Mouse (Mus musculus): ENCODE data around the gene Exosc3. TPM values are rescaled to one million over a fixed set of nuclear protein-coding genes. Genes with fewer than 3 reads are reported as not detected.

Gene Exosc3
- 23.1 and 25.6 TPM in 2 replicates for polyA plus RNA-seq (2021; fragmentation: Nextera tagmentation)
- long read RNA-seq, experiment 1, transcript Exosc3-201 (4 exons, 1,077 nt): major isoform, 16 of 16 reads
- long read RNA-seq, experiment 1, partial matches to known transcripts: 0 of 16 reads
- long read RNA-seq, experiment 1, other reads (novel, unspliced or antisense): 0 of 16 reads
- long read RNA-seq, experiment 2, transcript Exosc3-201 (4 exons, 1,077 nt): major isoform, 14 of 21 reads
- long read RNA-seq, experiment 2, partial matches to known transcripts: 2 of 21 reads
- long read RNA-seq, experiment 2, other reads (novel, unspliced or antisense): 5 of 21 reads

DNA sequence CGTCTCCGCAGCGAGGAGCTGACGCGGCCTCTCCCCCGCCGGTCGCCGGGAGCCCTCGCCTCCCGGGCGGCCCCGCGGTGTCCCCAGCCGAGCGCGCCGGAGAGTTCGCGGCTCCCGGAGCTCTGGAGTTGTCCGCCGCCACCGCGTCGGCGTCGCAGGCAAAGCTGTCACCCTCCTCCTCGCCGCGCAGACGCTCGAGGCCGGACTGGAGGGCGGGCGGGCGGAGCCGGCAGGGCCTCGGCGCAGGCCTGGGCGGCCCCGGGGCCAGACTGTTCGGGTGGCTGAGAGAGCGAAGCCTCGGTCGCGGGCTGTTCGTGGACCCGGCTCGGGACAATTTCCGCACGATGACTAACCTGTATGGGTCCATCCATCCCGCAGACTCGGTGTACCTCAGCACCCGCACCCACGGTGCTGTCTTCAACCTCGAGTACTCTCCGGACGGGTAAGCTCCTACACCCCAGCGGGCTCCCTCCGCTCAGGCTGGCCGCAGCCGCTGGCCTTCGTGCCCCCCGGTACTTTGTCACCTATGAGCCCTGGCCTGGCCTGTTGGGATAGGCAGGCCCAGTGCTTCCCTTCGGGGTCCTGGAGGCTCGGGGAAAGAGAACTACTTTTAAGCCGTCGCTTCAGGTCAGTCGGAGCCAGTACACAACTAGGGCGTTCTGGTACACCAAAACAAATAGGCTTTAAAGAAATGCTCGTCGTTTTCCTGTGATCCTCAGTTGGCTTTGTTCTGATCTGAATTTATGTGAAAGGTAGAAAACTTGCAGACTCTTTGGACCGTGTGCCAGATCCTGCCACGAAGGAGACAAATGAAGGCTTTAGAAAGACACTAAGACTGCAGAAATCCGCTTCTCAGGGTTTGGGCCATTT is at the start of gene Exosc3:
Gene Exosc3 (minus strand): TSS at position 447 of the 870 bp plus-strand sequence.

DNA sequence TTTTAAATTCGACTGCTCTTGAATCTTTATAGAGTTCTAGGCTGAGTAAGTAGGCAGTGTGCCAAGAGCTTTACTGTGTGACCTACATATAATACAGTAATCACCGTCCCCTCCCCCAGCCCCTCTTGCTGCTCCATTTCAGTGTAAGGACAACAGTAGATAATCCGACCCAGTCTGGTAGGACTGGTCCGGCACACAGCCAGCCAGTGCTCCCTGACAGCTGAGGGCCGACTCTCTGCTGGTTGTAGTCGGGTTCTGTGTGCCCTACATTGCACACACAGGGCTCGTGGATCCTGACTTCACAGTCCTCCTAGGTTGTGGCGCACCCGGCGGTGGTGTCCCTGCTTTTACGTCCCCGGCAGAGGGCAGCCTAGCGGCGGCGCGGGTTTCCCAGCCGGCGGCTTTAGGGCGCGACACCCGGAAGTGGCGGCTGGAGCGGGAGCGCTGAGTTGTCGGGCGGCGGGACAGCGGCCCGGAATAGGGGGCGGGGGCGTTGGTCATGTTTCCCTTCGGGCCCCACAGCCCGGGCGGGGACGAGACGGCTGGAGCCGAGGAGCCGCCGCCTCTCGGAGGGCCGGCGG is 773 bp downstream of the Exosc3 start, which contains the start of gene Dcaf10:
Gene Dcaf10 (plus strand): TSS at position 433 of the 581 bp plus-strand sequence.

GRCm38 (mm10) chr4:45296662-45297564 is 45.6 kb downstream of the Exosc3 start, which contains the start of gene Trmt10b:
Trmt10b (plus strand) TSS chr4:45297127.

Other genes with a start within 250 kb of the Exosc3 start
- gene Tomm5, start 234.6 kb downstream of the Exosc3 start, polyA plus RNA-seq (2021; fragmentation: Nextera tagmentation): 197 and 204 TPM in 2 replicates
- 3.2 and 3.5 TPM in 2 replicates for gene Frmpd1, start 157.9 kb downstream of the Exosc3 start, polyA plus RNA-seq (2021; fragmentation: Nextera tagmentation)
- gene Trmt10b, start 45.6 kb downstream of the Exosc3 start, polyA plus RNA-seq (2021; fragmentation: Nextera tagmentation): 17.6 and 17.9 TPM in 2 replicates
- 1.2 and 1.4 TPM in 2 replicates for gene Dcaf10, start 631 bp downstream of the Exosc3 start, polyA plus RNA-seq (2021; fragmentation: Nextera tagmentation)
- 47.2 and 59.3 TPM in 2 replicates for gene Slc25a51, start 66.0 kb upstream of the Exosc3 start, polyA plus RNA-seq (2021; fragmentation: Nextera tagmentation)
- gene Shb, start 189.7 kb upstream of the Exosc3 start, polyA plus RNA-seq (2021; fragmentation: Nextera tagmentation): 1.3 and 1.6 TPM in 2 replicates

Measured in layer of hippocampus, adult 6 months (tissue).